Mouse (Mus musculus): ENCODE results near the gene Gm42674. TPM values are rescaled to one million over a fixed set of nuclear protein-coding genes. Genes with fewer than 3 reads are reported as not detected.
A peak's percentile ranks its signal among the peaks of the same experiment; 100 is the strongest.

Gm42674 gene
- polyA plus RNA-seq, 1 experiment from 2014 or later = not detected

DNA sequence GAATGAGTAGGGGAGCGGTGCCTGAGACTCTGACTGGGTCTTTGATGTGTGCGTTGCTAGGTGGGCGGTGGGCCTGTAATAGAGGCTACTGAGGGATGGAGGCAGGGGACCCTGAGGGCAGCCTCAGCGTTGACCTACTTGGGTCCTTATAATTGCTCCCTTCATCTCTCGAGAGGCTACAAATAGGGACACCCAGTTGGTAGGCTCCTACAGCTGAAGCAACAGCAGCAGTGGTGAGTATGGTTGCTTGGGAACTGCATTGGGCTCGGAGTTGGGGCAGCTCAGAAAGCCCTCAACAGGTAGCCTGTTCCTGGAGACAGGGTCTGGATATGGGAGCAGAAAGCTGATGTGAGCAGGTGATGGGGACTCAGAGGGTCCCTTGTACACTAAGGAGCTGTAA, 1.7 kb upstream of the Gm42674 start:
- no peak for ATAC-seq
- no peaks in the 10 kb centered on the region; the same call in 1 of the 2 replicates for H3K27me3 ChIP-seq
- no peaks in the 10 kb centered on the region for H3K9me3 ChIP-seq (replicated peaks)
- peaks cover 11% of the 10 kb centered on the region for H3K4me1 ChIP-seq
- H3K36me3 ChIP-seq (ENCODE audit: poor library complexity, severe bottlenecking) = no peaks in the 10 kb centered on the region
- WGBS = 81% methylated on average over 6 of the region's 6 CpGs
- no peak overlapping the region for H3K4me2 ChIP-seq
- no peak overlapping the region for H3K4me3 ChIP-seq
- no peak overlapping the region for H3K9ac ChIP-seq
- no peak overlapping the region for H3K27ac ChIP-seq

DNA sequence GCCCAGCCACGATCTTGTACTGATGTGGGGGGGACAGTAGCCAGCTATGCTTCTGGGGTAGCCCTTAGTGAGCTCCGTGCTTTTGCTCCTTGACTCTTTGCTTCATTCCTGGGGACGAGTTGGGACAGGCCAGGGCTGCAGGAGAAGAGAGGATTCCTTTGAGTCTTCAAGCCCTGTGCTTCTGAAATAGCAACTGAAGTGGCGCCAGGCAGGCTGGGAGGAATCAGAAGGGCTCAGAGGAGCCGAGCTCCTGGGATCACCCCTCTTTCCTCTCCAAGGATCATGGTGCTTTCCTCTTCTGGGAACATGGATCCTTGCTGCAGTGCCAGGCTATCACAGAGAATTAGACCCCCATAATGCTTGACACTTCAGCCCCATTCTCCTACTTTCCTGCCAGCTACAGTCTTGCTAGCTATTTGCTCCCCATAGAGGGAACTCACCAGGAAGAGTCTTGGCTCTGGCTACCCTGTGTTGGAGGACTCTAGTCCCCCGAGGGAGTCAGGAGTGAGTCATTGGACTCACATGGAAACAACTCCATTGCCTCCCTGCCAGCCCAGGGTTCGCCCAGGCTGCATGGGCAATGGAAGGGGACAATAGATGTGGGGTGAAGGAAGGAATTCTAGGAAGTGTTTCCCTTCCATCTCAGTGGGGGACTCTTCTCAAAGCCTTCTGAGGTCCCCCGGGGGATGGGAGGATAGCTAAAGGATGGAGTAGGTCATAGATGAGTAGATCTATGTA, 1.1 kb upstream of the Gm42674 start:
- 80% methylated on average over 8 of the region's 8 CpGs for WGBS
- Histone ChIP-seq H3K36me3 (ENCODE audit: poor library complexity, severe bottlenecking) (no peaks in the 10 kb centered on the region), H3K27me3 (no peaks in the 10 kb centered on the region; the same call in 1 of the 2 replicates), H3K4me1 (peaks cover 12% of the 10 kb centered on the region), H3K9ac (no peak overlapping the region), H3K27ac (no peak overlapping the region), H3K9me3 (replicated peaks) (no peaks in the 10 kb centered on the region), H3K4me2 (no peak overlapping the region), H3K4me3 (no peak overlapping the region)
- no peak for ATAC-seq

DNA sequence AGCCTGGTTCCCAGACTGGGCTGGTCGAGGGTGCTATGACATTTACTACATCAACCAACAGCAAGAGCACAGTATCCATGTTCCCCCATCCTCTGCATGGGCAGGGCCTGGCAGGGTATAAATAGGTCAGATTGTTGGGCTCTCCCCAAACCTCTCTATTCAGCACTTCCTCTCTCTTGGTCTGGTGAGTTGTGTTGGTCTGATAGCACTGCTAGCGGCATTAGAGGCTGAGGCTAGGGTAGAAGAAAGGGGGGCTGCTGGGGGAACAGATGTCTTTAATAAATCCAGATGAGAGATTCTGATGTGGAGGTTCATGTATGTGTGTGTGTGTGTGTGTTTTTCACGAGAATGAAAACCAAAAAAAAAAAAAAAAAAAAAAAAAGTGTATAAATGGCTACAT, 1.9 kb downstream of the Gm42674 start, which contains the start of gene S100a4:
Gene S100a4 (plus strand): TSS at position 149 of the 400 bp plus-strand sequence.
- 71% methylated on average over 3 of the region's 3 CpGs for WGBS
- H3K27ac ChIP-seq = peak within 1 kb of the TSS; percentile 51

DNA sequence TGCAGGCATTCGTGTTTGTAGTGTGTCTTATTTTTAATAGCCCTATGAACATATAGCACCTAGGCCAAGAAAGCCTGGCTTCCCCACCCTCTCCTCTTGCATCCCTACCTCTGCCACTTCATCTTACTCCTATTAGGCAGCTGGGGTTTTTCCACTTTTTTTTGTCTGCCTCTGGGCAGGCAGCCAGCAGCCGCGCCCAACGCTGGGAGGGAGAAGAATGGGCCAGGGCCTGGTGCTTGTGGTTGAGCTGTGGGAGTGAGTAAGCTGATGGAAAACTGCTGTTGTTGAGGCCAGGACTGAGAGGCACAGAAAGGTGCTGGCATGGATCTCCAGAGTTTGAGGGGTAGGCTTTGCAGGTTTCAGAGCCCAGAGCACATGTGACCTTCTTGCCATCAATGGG, 2.7 kb downstream of the Gm42674 start:
- Histone ChIP-seq H3K4me3 (no peak overlapping the region), H3K27ac (peak overlapping the region; percentile 51), H3K4me1 (peaks cover 12% of the 10 kb centered on the region), H3K27me3 (no peaks in the 10 kb centered on the region; the same call in 1 of the 2 replicates), H3K36me3 (ENCODE audit: poor library complexity, severe bottlenecking) (no peaks in the 10 kb centered on the region), H3K9me3 (replicated peaks) (no peaks in the 10 kb centered on the region), H3K4me2 (no peak overlapping the region), H3K9ac (no peak overlapping the region)
- peak; percentile 80 for ATAC-seq
- 15% methylated on average over 4 of the region's 4 CpGs for WGBS

More for the DNA sequence above, 1.9 kb downstream of the Gm42674 start, which contains the start of gene S100a4:
- no peak within 1 kb of the TSS for H3K9ac ChIP-seq
- ATAC-seq = peak; percentile 5; the same call in 1 of the 2 replicates
- H3K9me3 ChIP-seq (replicated peaks) = no peaks in the 10 kb centered on the region
- no peaks in the 10 kb centered on the region for H3K36me3 ChIP-seq (ENCODE audit: poor library complexity, severe bottlenecking)
- no peak within 1 kb of the TSS for H3K4me2 ChIP-seq
- H3K4me1 ChIP-seq = peaks cover 12% of the 10 kb centered on the region
- H3K27me3 ChIP-seq = no peaks in the 10 kb centered on the region; the same call in 1 of the 2 replicates
- H3K4me3 ChIP-seq = no peak within 1 kb of the TSS

DNA sequence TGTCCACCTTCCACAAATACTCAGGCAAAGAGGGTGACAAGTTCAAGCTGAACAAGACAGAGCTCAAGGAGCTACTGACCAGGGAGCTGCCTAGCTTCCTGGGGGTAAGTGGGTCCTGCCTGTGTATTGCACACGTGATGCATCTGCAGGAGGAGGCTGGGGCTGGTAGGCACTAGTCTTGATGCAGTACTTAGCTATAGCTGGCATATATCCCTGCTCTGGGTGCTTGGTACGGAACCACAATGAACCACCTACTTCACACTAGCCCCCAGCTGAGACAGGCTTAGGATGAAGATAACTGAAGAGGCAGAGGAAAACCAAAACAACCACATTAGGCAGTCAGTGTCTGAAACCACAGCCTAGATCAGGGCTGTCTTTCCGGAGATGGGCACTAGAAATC, 3.3 kb downstream of the Gm42674 start:
- WGBS = 83% methylated on average over 3 of the region's 3 CpGs
- H3K27ac ChIP-seq = peak overlapping the region; percentile 49; the same call in 1 of the 2 replicates
- no peak overlapping the region for H3K4me3 ChIP-seq
- no peak for ATAC-seq
- no peaks in the 10 kb centered on the region for H3K36me3 ChIP-seq (ENCODE audit: poor library complexity, severe bottlenecking)
- H3K27me3 ChIP-seq = no peaks in the 10 kb centered on the region; the same call in 1 of the 2 replicates
- H3K4me1 ChIP-seq = peaks cover 12% of the 10 kb centered on the region
- H3K9me3 ChIP-seq (replicated peaks) = no peaks in the 10 kb centered on the region
- H3K4me2 ChIP-seq = no peak overlapping the region
- H3K9ac ChIP-seq = no peak overlapping the region

DNA sequence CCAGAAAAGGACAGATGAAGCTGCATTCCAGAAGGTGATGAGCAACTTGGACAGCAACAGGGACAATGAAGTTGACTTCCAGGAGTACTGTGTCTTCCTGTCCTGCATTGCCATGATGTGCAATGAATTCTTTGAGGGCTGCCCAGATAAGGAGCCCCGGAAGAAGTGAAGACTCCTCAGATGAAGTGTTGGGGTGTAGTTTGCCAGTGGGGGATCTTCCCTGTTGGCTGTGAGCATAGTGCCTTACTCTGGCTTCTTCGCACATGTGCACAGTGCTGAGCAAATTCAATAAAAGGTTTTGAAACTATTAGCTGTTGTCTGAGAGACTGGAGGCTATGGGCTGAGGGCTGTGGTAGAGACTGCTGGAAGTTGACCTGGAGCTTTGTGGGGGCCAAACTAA, 4.0 kb downstream of the Gm42674 start:
- no peaks in the 10 kb centered on the region; the same call in 1 of the 2 replicates for H3K27me3 ChIP-seq
- no peaks in the 10 kb centered on the region for H3K36me3 ChIP-seq (ENCODE audit: poor library complexity, severe bottlenecking)
- no peak overlapping the region for H3K27ac ChIP-seq
- WGBS = 93% methylated on average over 2 of the region's 2 CpGs
- no peak overlapping the region for H3K9ac ChIP-seq
- H3K4me2 ChIP-seq = no peak overlapping the region
- H3K9me3 ChIP-seq (replicated peaks) = no peaks in the 10 kb centered on the region
- H3K4me1 ChIP-seq = peaks cover 12% of the 10 kb centered on the region
- ATAC-seq = no peak
- H3K4me3 ChIP-seq = no peak overlapping the region

DNA sequence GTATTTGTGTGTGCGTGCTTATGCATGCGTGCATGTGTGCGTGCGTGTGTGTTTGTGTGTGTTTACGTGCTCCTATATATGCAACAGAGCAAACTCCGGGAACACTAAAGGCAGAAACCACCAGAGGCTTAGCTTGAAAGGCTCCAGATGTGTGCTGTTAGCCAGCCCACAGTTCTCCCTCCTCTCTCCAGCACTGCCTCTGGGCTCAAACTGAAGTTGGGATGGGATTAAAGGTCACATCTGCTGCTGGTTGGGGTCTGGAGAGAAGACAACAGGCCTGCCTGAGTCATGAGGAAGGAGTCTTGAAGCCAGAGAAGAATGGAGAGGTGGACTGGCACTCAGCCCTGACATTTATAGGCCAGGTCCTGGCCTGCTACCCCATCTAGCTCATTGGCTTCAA, 4.5 kb downstream of the Gm42674 start:
- Histone ChIP-seq H3K9ac (no peak overlapping the region), H3K36me3 (ENCODE audit: poor library complexity, severe bottlenecking) (no peaks in the 10 kb centered on the region), H3K27ac (no peak overlapping the region), H3K27me3 (no peaks in the 10 kb centered on the region; the same call in 1 of the 2 replicates), H3K4me1 (peaks cover 12% of the 10 kb centered on the region), H3K4me2 (no peak overlapping the region), H3K9me3 (replicated peaks) (no peaks in the 10 kb centered on the region), H3K4me3 (no peak overlapping the region)
- ATAC-seq = no peak
- WGBS = 92% methylated on average over 6 of the region's 6 CpGs

DNA sequence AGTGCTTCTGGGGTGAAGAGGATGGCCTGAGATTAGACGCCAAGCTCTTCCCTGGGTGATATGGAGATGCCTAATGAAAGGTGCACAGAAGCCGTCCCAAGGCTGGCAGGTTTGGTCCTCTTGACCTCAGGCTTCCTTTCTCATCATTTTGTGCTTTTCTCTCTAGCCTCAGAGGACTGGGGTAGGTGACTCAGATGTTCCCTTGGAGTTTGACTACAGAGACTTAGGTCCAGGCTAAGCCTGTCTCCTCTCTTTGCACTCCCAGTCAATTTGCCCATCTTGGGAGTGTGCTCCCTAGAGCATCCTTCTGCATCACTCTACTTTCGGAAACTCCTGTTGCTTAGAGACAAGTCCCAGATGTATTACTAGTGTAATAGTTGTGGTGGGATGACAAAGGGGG, 5.7 kb downstream of the Gm42674 start:
- ATAC-seq = no peak
- WGBS = 87% methylated on average over 3 of the region's 3 CpGs
- no peaks in the 10 kb centered on the region; the same call in 1 of the 2 replicates for H3K27me3 ChIP-seq
- H3K9me3 ChIP-seq (replicated peaks) = no peaks in the 10 kb centered on the region
- H3K9ac ChIP-seq = no peak overlapping the region
- no peaks in the 10 kb centered on the region for H3K36me3 ChIP-seq (ENCODE audit: poor library complexity, severe bottlenecking)
- H3K4me3 ChIP-seq = no peak overlapping the region
- H3K4me2 ChIP-seq = no peak overlapping the region
- no peak overlapping the region for H3K27ac ChIP-seq
- H3K4me1 ChIP-seq = peaks cover 12% of the 10 kb centered on the region

DNA sequence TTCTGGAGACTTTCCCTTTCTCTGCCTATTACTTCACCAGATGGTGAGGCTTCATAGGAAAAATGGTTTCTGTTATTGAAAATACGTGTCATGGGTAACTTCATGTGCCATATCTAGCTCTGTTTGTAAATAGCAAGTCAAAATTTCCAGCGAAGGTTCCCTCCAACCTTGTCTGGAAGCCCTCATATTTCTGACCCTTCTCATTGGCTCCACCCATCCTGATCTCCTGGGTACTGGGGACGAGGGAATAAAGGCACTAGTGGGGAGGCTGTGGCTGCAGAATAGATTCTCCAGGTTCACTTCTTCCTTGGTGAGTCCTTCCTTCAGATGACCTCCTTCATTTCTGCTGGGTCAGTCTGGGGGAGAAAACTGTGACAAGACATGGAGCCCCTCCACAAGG, 6.5 kb downstream of the Gm42674 start, which contains the start of gene S100a5:
Gene S100a5 (plus strand): TSS at position 301 of the 400 bp plus-strand sequence.
- Histone ChIP-seq H3K4me3 (no peak within 1 kb of the TSS), H3K27me3 (peaks cover 1% of the 10 kb centered on the region; the same call in 1 of the 2 replicates), H3K27ac (no peak within 1 kb of the TSS), H3K4me1 (peaks cover 16% of the 10 kb centered on the region), H3K9me3 (replicated peaks) (no peaks in the 10 kb centered on the region), H3K9ac (no peak within 1 kb of the TSS), H3K36me3 (ENCODE audit: poor library complexity, severe bottlenecking) (no peaks in the 10 kb centered on the region), H3K4me2 (no peak within 1 kb of the TSS)
- 63% methylated on average over 3 of the region's 3 CpGs for WGBS
- ATAC-seq = no peak

DNA sequence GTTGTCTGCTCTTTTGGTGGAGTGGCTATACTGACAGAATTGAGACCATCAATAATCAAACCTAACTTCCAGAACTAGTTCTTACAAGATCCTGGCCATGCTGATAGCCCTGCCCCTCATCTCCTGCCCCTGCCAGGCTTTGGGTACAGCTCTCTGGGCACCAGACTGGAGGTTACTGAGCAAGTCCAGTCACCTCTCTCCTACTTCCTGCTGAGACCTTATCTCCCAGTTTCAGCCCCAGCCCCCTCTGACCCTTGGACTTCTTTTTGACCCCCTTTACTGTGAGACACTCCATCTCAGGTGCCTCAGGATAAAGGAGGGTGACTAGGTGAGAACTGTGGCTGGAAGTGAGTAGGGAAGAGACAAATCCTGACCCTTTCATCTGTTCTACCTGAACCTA, 7.4 kb downstream of the Gm42674 start:
- no peaks in the 10 kb centered on the region for H3K9me3 ChIP-seq (replicated peaks)
- H3K4me2 ChIP-seq = no peak overlapping the region
- H3K9ac ChIP-seq = no peak overlapping the region
- peaks cover 7% of the 10 kb centered on the region; the same call in 1 of the 2 replicates for H3K27me3 ChIP-seq
- no peak for ATAC-seq
- no peak overlapping the region for H3K27ac ChIP-seq
- H3K4me1 ChIP-seq = peaks cover 16% of the 10 kb centered on the region
- H3K4me3 ChIP-seq = no peak overlapping the region
- H3K36me3 ChIP-seq (ENCODE audit: poor library complexity, severe bottlenecking) = no peaks in the 10 kb centered on the region

DNA sequence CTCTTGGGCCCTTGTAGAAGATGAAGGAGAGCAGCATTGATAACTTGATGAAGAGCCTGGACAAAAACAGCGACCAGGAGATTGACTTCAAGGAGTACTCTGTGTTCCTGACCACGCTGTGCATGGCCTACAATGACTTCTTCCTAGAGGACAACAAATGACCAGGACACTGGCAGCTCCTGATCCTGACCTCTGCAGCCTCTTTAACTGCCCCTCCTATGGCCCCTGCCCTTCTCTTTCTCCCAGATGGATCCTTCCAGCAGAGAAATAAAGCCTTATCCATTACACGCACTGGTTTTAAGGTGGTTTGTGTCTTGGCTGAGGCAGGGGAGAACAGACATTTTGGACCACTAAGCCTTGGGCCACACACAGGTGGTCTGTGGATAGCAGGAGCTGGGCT, 9.8 kb downstream of the Gm42674 start:
- Histone ChIP-seq H3K4me2 (no peak overlapping the region), H3K36me3 (ENCODE audit: poor library complexity, severe bottlenecking) (no peaks in the 10 kb centered on the region), H3K27ac (no peak overlapping the region), H3K4me1 (peaks cover 6% of the 10 kb centered on the region; the same call in 1 of the 2 replicates), H3K4me3 (no peak overlapping the region), H3K9me3 (replicated peaks) (no peaks in the 10 kb centered on the region), H3K9ac (no peak overlapping the region), H3K27me3 (peaks cover 7% of the 10 kb centered on the region; the same call in 1 of the 2 replicates)
- 90% methylated on average over 3 of the region's 3 CpGs for WGBS
- no peak for ATAC-seq

DNA sequence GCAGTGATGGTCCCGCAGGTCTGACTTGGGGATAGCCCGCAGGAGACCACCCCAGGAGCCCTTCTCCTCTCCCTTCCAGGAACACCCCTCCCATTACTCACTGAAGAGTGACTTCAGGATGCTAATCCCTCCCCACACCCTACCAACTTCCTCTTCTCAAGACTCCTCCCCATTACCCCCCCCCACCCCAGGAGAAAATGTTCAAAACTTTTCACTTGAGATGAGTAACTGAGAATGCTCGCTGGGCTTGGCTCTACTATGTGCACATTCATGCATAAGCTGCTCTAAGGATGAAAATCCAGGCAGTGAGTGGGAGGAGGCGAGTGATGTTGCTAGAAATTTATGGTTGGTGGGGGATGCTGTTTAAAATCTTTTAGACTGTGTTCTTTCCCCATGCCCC, 10.4 kb downstream of the Gm42674 start:
- peaks cover 6% of the 10 kb centered on the region; the same call in 1 of the 2 replicates for H3K4me1 ChIP-seq
- 68% methylated on average over 4 of the region's 4 CpGs for WGBS
- H3K36me3 ChIP-seq (ENCODE audit: poor library complexity, severe bottlenecking) = no peaks in the 10 kb centered on the region
- H3K27ac ChIP-seq = no peak overlapping the region
- no peak overlapping the region for H3K4me2 ChIP-seq
- no peak overlapping the region for H3K9ac ChIP-seq
- no peak for ATAC-seq
- no peak overlapping the region for H3K4me3 ChIP-seq
- H3K9me3 ChIP-seq (replicated peaks) = no peaks in the 10 kb centered on the region
- H3K27me3 ChIP-seq = peaks cover 7% of the 10 kb centered on the region; the same call in 1 of the 2 replicates
